ENCODE assay signal across 11 mouse cellular contexts in genomic region chr6:95483127-95483526, GRCm38 (mm10).
A peak's percentile ranks its signal among the peaks of the same experiment; 100 is the strongest.
DNase-seq lines count a peak whose midpoint lies in the region; ATAC-seq lines count a peak whose summit lies in the region.
"Had no signal": no experiment of that assay in that cellular context is flagged by ENCODE, and none has a peak within 500 bp of the region (broad histone marks: within the 10 kb centered on the region; RNA-seq: fewer than 3 reads in every experiment).

No protein-coding gene starts in this region.

- H3K9me3 ChIP-seq in neural tube, embryonic 13.5 days, result no peaks in the 10 kb centered on the region
- H3K9me3 ChIP-seq: stomach, embryonic 15.5 days had no signal

- no peak overlapping the region for H3K4me2 ChIP-seq in neural tube, embryonic 13.5 days
- H3K4me2 ChIP-seq: stomach, embryonic 15.5 days had no signal

- intact Hi-C loops in heart, postnatal 25 days (cut with DNase I), result no loop called here
- intact Hi-C loops in gastrocnemius, postnatal 14 days (cut with DNase I; ENCODE audit: low total_unique reads), result no loop called here

- no peaks in the 10 kb centered on the region for H3K27me3 ChIP-seq in neural tube, embryonic 13.5 days
- H3K27me3 ChIP-seq: stomach, embryonic 15.5 days had no signal

- H3K36me3 ChIP-seq in neural tube, embryonic 13.5 days, result no peaks in the 10 kb centered on the region
- H3K36me3 ChIP-seq: stomach, embryonic 15.5 days had no signal

- peaks cover 27% of the 10 kb centered on the region for H3K4me1 ChIP-seq in neural tube, embryonic 13.5 days (replicated peaks)
- H3K4me1 ChIP-seq: stomach, embryonic 15.5 days had no signal

- peak; percentile 56 to 58 for DNase-seq in heart, adult 18-20 months
- DNase-seq in heart, postnatal 25 days (ENCODE audit: low spot score), result no peak
- no peak for DNase-seq in neural tube, embryonic 10.5 days (ENCODE audit: extremely low spot score, low spot score)
- DNase-seq in gastrocnemius, postnatal 14 days, result peak; percentile 30
- peak; percentile 12 to 55 for DNase-seq in lung, postnatal 4 days
- no peak for DNase-seq in yolk sac, embryonic 10.5 days (ENCODE audit: low spot score)
- no peak for DNase-seq in urinary bladder, postnatal 10 days (ENCODE audit: low spot score)
- DNase-seq: embryo, embryonic 11 days had no signal

- no peak overlapping the region for H3K9ac ChIP-seq in neural tube, embryonic 13.5 days
- H3K9ac ChIP-seq: stomach, embryonic 15.5 days had no signal

- peak overlapping the region; percentile 72 for H3K27ac ChIP-seq in neural tube, embryonic 13.5 days (replicated peaks)
- H3K27ac ChIP-seq: stomach, embryonic 15.5 days had no signal

- ATAC-seq in neural tube, embryonic 13.5 days (ENCODE audit: low read depth), result peak; percentile 26; the same call in 1 of the 2 replicates
- ATAC-seq: intestine, embryonic 16.5 days had no signal

- H3K4me3 ChIP-seq in neural tube, embryonic 13.5 days, result no peak overlapping the region
- H3K4me3 ChIP-seq: stomach, embryonic 15.5 days had no signal

- 76% methylated on average over 6 of the region's 6 CpGs for WGBS in neural tube, embryonic 13.5 days

Comparison
In these comparisons a context has a peak if more than half of its experiments do, and no peak if none do; other contexts are left out.
1. DNase-seq: peak in heart, adult 18-20 months (2 of 2), gastrocnemius, postnatal 14 days (single experiment) and lung, postnatal 4 days (2 of 2); none in heart, postnatal 25 days (single experiment), neural tube, embryonic 10.5 days (single experiment), yolk sac, embryonic 10.5 days (single experiment) and urinary bladder, postnatal 10 days (single experiment).